Mouse (Mus musculus): ENCODE measurements around the gene Gm49322. TPM values are rescaled to one million over a fixed set of nuclear protein-coding genes. Genes with fewer than 3 reads are reported as not detected.

Gene Gm49322
- total and polyA plus RNA-seq, 3 experiments = 0.28 to 1.8 (median 1.1) TPM

- no peak for DNase-seq (ENCODE audit: extremely low read depth)
- Histone ChIP-seq H3K27ac (ENCODE audit: insufficient read depth, low read depth) (no peak overlapping the region), H3K4me2 (ENCODE audit: insufficient read depth, low read depth, poor library complexity, severe bottlenecking) (no peak overlapping the region), H3K4me1 (ENCODE audit: control insufficient read depth in 1 of 2, insufficient read depth in 2 of 2) (no peaks in the 10 kb centered on the region), H3K79me2 (replicated peaks; ENCODE audit: control insufficient read depth, extremely low read depth, insufficient read depth, poor library complexity, severe bottlenecking) (no peaks in the 10 kb centered on the region), H3K27me3 (replicated peaks) (no peaks in the 10 kb centered on the region), H3K36me3 (replicated peaks in 1 of 2; ENCODE audit: control insufficient read depth in 1 of 2, insufficient read depth in 1 of 2, low read length in 1 of 2) (no peaks in the 10 kb centered on the region), H3K9me3 (replicated peaks; ENCODE audit: low read length) (no peaks in the 10 kb centered on the region), H3K9ac (ENCODE audit: insufficient read depth, low read depth) (no peak overlapping the region), H3K4me3 (replicated peaks in 1 of 3; ENCODE audit: low read depth in 2 of 3, low read length in 2 of 3, poor library complexity in 1 of 3) (no peak overlapping the region)
- no peak for TF ChIP-seq MEF2A (IDR thresholded peaks at IDR 0.05; ENCODE audit: borderline replicate concordance, low read depth, low read length)
- TF ChIP-seq RCOR1 (conservative IDR thresholded peaks at IDR 0.05; ENCODE audit: low read depth, low read length) = no peak
- no peak for TF ChIP-seq EP300 (IDR thresholded peaks at IDR 0.05; ENCODE audit: low read length)
- no peak for TF ChIP-seq SMC3 (IDR thresholded peaks at IDR 0.05; ENCODE audit: low read depth, low read length)
- no peak for TF ChIP-seq USF2 (conservative IDR thresholded peaks at IDR 0.05; ENCODE audit: low read depth, low read length)
- in situ Hi-C loops (cut with MboI; ENCODE audit: low pct_ligation_motif_present, low pct_unique_long_range_greater_than_20kb, low sequenced_read_pairs) (no loop called here), dilution Hi-C loops (cut with MboI; ENCODE audit: extremely low pct_ligation_motif_present, extremely low pct_unique_long_range_greater_than_20kb, low sequenced_read_pairs) (no loop called here)
These were observed 9.5 kb upstream of the Gm49322 start for GRCm38 (mm10) chr10:80596318-80596717.

GRCm38 (mm10) chr10:80602698-80603325 is 3.0 kb upstream of the Gm49322 start, which contains the start of the genes Scamp4 and Adat3:
TSS of gene Scamp4 (plus strand) at chr10:80602872.
TSS of gene Adat3 (plus strand) at chr10:80602880.
- peak within 1 kb of the TSS; percentile 95 for H3K9ac ChIP-seq (ENCODE audit: insufficient read depth, low read depth)
- peak; percentile 95 for DNase-seq (ENCODE audit: extremely low read depth)
- peak within 1 kb of the TSS; percentile 89 for H3K27ac ChIP-seq (ENCODE audit: insufficient read depth, low read depth)
- dilution Hi-C loops (cut with MboI; ENCODE audit: extremely low pct_ligation_motif_present, extremely low pct_unique_long_range_greater_than_20kb, low sequenced_read_pairs) = no loop called here
- H3K27me3 ChIP-seq (replicated peaks) = no peaks in the 10 kb centered on the region
- H3K4me1 ChIP-seq (ENCODE audit: control insufficient read depth in 1 of 2, insufficient read depth in 2 of 2) = peaks cover 15 to 27% of the 10 kb centered on the region in 2 experiments
- peaks cover 22 to 34% of the 10 kb centered on the region in 2 experiments for H3K36me3 ChIP-seq (replicated peaks in 1 of 2; ENCODE audit: control insufficient read depth in 1 of 2, insufficient read depth in 1 of 2, low read length in 1 of 2)
- H3K9me3 ChIP-seq (replicated peaks; ENCODE audit: low read length) = no peaks in the 10 kb centered on the region
- H3K79me2 ChIP-seq (replicated peaks; ENCODE audit: control insufficient read depth, extremely low read depth, insufficient read depth, poor library complexity, severe bottlenecking) = peaks cover 35% of the 10 kb centered on the region
- peak within 1 kb of the TSS; percentile 92 for H3K4me2 ChIP-seq (ENCODE audit: insufficient read depth, low read depth, poor library complexity, severe bottlenecking)
- in situ Hi-C loops (cut with MboI; ENCODE audit: low pct_ligation_motif_present, low pct_unique_long_range_greater_than_20kb, low sequenced_read_pairs) = no loop called here
- peak within 1 kb of the TSS; percentile 60 to 92 (median 89) for H3K4me3 ChIP-seq (replicated peaks in 1 of 3; ENCODE audit: low read depth in 2 of 3, low read length in 2 of 3, poor library complexity in 1 of 3)
- no peak for TF ChIP-seq RAD21 (IDR thresholded peaks at IDR 0.05; ENCODE audit: low read depth, low read length)
- peak; percentile 86 for TF ChIP-seq MAX (IDR thresholded peaks at IDR 0.05; ENCODE audit: low read length)
- TF ChIP-seq ELF1 (IDR thresholded peaks at IDR 0.05; ENCODE audit: low read depth, low read length) = peak; percentile 92
- no peak for TF ChIP-seq CTCF (conservative IDR thresholded peaks at IDR 0.05 in 1 of 2, IDR thresholded peaks at IDR 0.05 in 1 of 2; ENCODE audit: low read depth in 2 of 2, low read length in 2 of 2)
- TF ChIP-seq JUND (conservative IDR thresholded peaks at IDR 0.05; ENCODE audit: low read depth, low read length) = no peak
- peak; percentile 86 for TF ChIP-seq ZMIZ1 (IDR thresholded peaks at IDR 0.05; ENCODE audit: low read depth, low read length)
- no peak for TF ChIP-seq ZNF384 (IDR thresholded peaks at IDR 0.05; ENCODE audit: low read depth, low read length)
- peak; percentile 83 for TF ChIP-seq ETS1 (conservative IDR thresholded peaks at IDR 0.05; ENCODE audit: low read depth, low read length)
- TF ChIP-seq IRF4 (IDR thresholded peaks at IDR 0.05; ENCODE audit: low read depth, low read length) = peak; percentile 40; the same call in 1 of the 2 replicates
- peak; percentile 81 for TF ChIP-seq TCF12 (IDR thresholded peaks at IDR 0.05; ENCODE audit: low read depth, low read length)
- TF ChIP-seq POLR2A (IDR thresholded peaks at IDR 0.05; ENCODE audit: low read depth, low read length) = peak; percentile 91
- TF ChIP-seq POLR2AphosphoS2 (IDR thresholded peaks at IDR 0.05; ENCODE audit: low read depth, low read length) = peak; percentile 87; the same call in 1 of the 2 replicates
- TF ChIP-seq MEF2A (IDR thresholded peaks at IDR 0.05; ENCODE audit: borderline replicate concordance, low read depth, low read length) = peak; percentile 33
- TF ChIP-seq PAX5 (IDR thresholded peaks at IDR 0.05; ENCODE audit: low read length) = no peak
- TF ChIP-seq NELFE (IDR thresholded peaks at IDR 0.05; ENCODE audit: low read depth, low read length) = peak; percentile 80
- TF ChIP-seq MYC (IDR thresholded peaks at IDR 0.05; ENCODE audit: low read depth, low read length) = peak; percentile 84; the same call in 1 of the 2 replicates
- TF ChIP-seq ZKSCAN1 (IDR thresholded peaks at IDR 0.05; ENCODE audit: borderline replicate concordance, low read depth, low read length) = no peak
- no peak for TF ChIP-seq ZC3H11A (IDR thresholded peaks at IDR 0.05; ENCODE audit: low read depth, low read length)
- no peak for TF ChIP-seq USF1 (IDR thresholded peaks at IDR 0.05; ENCODE audit: low read depth, low read length)
- no peak for TF ChIP-seq JUN (IDR thresholded peaks at IDR 0.05; ENCODE audit: insufficient read depth, low read depth, low read length)
- TF ChIP-seq EP300 (IDR thresholded peaks at IDR 0.05; ENCODE audit: low read length) = no peak; the same call in 1 of the 2 replicates
- TF ChIP-seq TBP (conservative IDR thresholded peaks at IDR 0.05; ENCODE audit: low read depth, low read length) = peak; percentile 72; the same call in 1 of the 2 replicates
- TF ChIP-seq NRF1 (IDR thresholded peaks at IDR 0.05; ENCODE audit: low read depth, low read length) = peak; percentile 90
- no peak for TF ChIP-seq RCOR1 (conservative IDR thresholded peaks at IDR 0.05; ENCODE audit: low read depth, low read length)
- 0 out of 2 replicates have a peak, but pooled peaks have one; percentile 37 for TF ChIP-seq MAZ (IDR thresholded peaks at IDR 0.05; ENCODE audit: low read depth, low read length)
- peak; percentile 82 for TF ChIP-seq BHLHE40 (IDR thresholded peaks at IDR 0.05; ENCODE audit: low read depth, low read length)
- no peak for TF ChIP-seq USF2 (conservative IDR thresholded peaks at IDR 0.05; ENCODE audit: low read depth, low read length)
- TF ChIP-seq SIN3A (IDR thresholded peaks at IDR 0.05; ENCODE audit: low read length) = peak; percentile 98
- TF ChIP-seq KAT2A (IDR thresholded peaks at IDR 0.05; ENCODE audit: insufficient replicate concordance, low read length) = peak; percentile 83; the same call in 1 of the 2 replicates
- 0 out of 2 replicates have a peak, but pooled peaks have one; percentile 11 for TF ChIP-seq E2F4 (IDR thresholded peaks at IDR 0.05; ENCODE audit: insufficient replicate concordance, low read depth, low read length)

Measured in CH12.LX (cell line).